Mouse (Mus musculus): ENCODE results near the gene Fam217b.

Gene Fam217b

GRCm38 (mm10) chr2:178414261-178415149, at the start of gene Fam217b, which contains the start of gene Ppp1r3d:
Gene Fam217b, plus strand, starts transcription at chr2:178414524.
Gene Ppp1r3d, minus strand, starts transcription at chr2:178414472.
- no peak for DNase-seq (ENCODE audit: extremely low spot score, low read depth, low spot score)

DNA sequence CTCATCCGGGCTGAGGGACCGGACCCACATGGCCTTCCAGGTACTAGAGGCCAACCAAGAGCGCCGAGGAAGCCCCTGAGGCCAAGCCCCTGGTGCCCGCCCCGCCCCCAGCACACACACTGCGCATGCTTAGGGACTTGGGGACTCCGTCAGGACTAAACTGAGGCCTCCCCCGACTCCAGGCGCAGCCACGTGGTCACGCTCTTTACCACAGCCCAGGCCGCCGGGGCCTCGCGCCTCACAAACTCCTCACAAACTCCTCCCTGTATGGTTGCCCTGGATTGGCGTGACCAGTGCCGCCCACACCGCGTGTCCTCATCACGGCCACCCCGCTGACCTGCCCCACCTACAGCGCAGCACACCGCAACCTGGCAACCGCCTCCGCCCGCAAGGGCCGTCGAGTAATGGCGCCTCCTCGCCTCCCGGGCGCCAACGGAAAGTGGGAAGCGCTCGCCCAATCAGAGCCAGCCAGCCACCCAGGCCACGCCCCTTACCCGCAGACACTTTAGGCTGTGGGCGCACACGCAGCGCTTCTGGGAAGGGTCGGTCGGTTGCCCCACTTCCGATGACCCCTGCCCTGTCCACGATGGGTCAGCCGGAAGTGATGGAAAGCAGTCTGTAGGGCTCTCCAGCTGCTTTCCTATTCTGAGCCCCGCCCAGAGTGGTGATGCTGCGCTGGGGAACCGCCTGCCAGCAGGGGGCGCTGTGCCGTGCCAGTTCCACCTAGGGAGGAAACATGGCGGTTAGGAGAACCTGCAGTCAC, 7.1 kb upstream of the Fam217b start, which contains the start of gene Sycp2:
Gene Sycp2 (minus strand): TSS at position 633 of the 763 bp plus-strand sequence.
- no peak for DNase-seq (ENCODE audit: extremely low spot score, low read depth, low spot score)

DNA sequence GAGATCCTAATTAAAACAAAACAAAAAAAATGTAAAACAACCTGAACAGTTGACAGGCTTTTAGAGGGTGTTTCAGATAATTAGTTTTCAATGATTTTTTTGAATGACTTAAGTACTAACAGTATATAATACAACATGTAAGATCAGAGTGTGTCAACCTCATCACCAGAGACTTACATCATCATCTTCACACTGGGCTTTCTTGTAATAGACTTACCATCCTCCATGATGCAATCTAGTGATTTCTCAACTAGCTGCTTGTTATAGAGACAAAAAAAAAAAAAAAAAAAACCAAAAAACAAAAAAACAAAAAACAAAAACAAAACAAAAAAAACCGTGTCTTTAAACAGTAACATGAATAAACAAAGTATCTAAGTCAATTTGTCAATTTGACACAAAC, 5.3 kb upstream of the Fam217b start:
- DNase-seq (ENCODE audit: extremely low spot score, low read depth, low spot score) = no peak

- DNase-seq (ENCODE audit: extremely low spot score, low read depth, low spot score) = no peak
Observed at GRCm38 (mm10) chr2:178410286-178410685, 4.0 kb upstream of the Fam217b start.

GRCm38 (mm10) chr2:178412598-178412997, 1.7 kb upstream of the Fam217b start:
- no peak for DNase-seq (ENCODE audit: extremely low spot score, low read depth, low spot score)

DNA sequence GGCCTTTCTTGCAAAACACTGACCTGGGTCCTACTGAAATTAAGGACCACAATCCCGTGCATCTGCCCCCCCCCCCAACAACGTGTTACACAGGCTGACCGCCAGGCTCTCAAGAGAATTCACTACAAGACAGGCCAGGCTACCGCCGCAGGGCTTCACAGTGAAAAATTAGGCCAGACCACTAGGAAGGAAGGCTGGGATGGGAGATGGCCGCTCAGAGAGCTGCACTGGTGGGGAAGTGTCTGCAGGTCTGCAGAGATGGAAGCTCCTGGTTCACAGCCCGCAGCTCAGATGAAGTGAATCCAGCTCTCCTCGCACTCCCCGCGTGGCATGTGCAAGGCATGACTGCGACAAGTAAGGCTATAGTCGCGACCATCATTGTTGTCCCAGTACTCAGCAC, 1.2 kb upstream of the Fam217b start:
- DNase-seq (ENCODE audit: extremely low spot score, low read depth, low spot score) = no peak

- DNase-seq (ENCODE audit: extremely low spot score, low read depth, low spot score) = no peak
Observed at GRCm38 (mm10) chr2:178413481-178414260, 653 bp upstream of the Fam217b start.

GRCm38 (mm10) chr2:178415150-178415448, 775 bp downstream of the Fam217b start:
- no peak for DNase-seq (ENCODE audit: extremely low spot score, low read depth, low spot score)

GRCm38 (mm10) chr2:178416427-178416826, 2.1 kb downstream of the Fam217b start:
- no peak for DNase-seq (ENCODE audit: extremely low spot score, low read depth, low spot score)

GRCm38 (mm10) chr2:178416970-178417369, 2.6 kb downstream of the Fam217b start:
- DNase-seq (ENCODE audit: extremely low spot score, low read depth, low spot score) = no peak

- DNase-seq (ENCODE audit: extremely low spot score, low read depth, low spot score) = no peak
Observed at GRCm38 (mm10) chr2:178420576-178420975, 6.3 kb downstream of the Fam217b start.

- DNase-seq (ENCODE audit: extremely low spot score, low read depth, low spot score) = no peak
Observed at GRCm38 (mm10) chr2:178421603-178422002, 7.3 kb downstream of the Fam217b start.

- no peak for DNase-seq (ENCODE audit: extremely low spot score, low read depth, low spot score)
Observed at GRCm38 (mm10) chr2:178422186-178422585, 7.9 kb downstream of the Fam217b start.

DNA sequence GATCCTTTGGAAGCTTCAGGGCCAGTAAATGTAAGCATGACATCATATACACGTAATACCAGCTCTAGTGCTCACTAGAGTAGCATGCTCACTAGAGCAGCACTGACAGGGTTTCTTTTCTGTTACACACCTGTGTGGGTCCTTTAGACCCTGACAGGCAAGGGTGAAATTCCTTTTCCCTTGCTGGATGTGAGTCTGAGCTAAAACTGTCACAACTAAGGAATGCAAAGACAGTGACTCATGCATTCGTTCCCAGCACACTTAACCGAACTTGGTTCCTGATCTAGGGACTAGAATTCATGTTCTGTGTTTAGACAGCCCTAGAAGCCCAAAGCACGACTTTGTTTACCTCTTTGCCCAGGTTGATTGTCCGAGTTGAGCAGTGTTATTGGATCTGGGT, 8.9 kb downstream of the Fam217b start:
- DNase-seq (ENCODE audit: extremely low spot score, low read depth, low spot score) = no peak

- no peak for DNase-seq (ENCODE audit: extremely low spot score, low read depth, low spot score)
Observed at GRCm38 (mm10) chr2:178426229-178426628, 11.9 kb downstream of the Fam217b start.

DNA sequence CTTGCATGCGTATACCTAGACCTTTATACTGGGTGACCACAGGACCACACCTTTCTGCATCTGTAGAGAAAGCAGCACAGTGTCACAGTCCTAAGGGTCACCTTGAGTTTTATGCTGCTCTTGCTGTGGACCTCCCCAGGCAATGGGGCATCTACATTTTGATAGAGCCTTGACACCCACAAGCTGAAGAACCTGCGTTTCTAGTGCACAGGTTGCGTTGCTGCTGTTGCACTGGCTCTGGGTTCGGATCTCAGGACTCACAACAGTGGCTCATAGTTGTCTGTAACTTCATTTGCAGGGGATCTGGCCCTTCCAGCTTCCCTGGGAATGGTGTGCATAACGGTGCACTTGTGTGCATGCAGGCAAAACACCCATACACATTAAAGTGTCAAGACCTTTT, 12.9 kb downstream of the Fam217b start:
- no peak for DNase-seq (ENCODE audit: extremely low spot score, low read depth, low spot score)

DNA sequence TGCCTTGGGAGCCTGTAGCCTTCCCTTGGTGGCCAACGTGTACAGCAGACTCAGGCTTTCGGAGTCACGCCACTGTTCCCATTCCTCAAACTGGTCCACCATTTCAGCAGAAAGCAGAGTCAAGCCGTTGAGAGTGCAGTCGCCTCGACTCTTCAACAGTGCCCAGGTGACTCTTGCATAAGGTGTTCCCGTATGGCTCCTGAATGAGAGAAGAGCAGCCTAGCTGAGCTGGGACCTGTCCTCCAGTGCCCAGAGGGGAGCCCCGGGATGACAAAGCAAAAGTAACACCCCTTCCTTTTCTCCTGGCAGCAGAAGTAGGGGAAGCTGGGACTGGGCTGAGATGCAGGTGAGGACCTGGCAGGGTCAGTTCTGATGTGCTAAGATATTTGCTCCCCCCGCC, 13.9 kb downstream of the Fam217b start:
- DNase-seq (ENCODE audit: extremely low spot score, low read depth, low spot score) = no peak

- no peak for DNase-seq (ENCODE audit: extremely low spot score, low read depth, low spot score)
Observed at GRCm38 (mm10) chr2:178428676-178429075, 14.4 kb downstream of the Fam217b start.

GRCm38 (mm10) chr2:178429426-178429825, 15.1 kb downstream of the Fam217b start:
- DNase-seq (ENCODE audit: extremely low spot score, low read depth, low spot score) = no peak

GRCm38 (mm10) chr2:178430231-178430630, 15.9 kb downstream of the Fam217b start, which contains the start of gene Cdh26:
Gene Cdh26, plus strand, starts transcription at chr2:178430531.
- DNase-seq (ENCODE audit: extremely low spot score, low read depth, low spot score) = no peak

DNA sequence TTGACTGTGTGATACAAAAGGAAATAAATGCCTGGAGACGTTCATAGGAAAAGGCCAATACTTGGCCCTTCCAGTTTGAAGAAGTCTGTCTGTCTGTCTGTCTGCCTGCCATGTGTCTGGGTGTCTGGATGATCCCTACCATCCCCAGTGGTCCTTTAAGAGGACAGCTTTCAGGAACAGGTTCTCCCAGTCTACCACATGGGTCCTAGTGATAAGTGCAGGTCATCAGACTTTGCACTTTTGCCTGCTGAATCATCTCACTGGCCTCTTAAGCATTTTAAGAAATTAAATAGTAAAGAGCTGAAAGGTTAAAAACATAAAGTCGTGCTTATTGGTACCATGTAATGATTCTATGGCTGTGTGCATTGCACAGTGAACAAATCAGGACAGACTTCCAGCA, 19.2 kb downstream of the Fam217b start:
- no peak for DNase-seq (ENCODE audit: extremely low spot score, low read depth, low spot score)
